In genomic region chr5:129138576-129138975, GRCm38 (mm10) we compare ENCODE assay signal across 12 mouse cellular contexts. TPM values are rescaled to one million over a fixed set of nuclear protein-coding genes. Genes with fewer than 3 reads are reported as not detected.
DNase-seq lines count a peak whose midpoint lies in the region; ATAC-seq and TF ChIP-seq lines count a peak whose summit lies in the region.
"Had no signal": no experiment of that assay in that cellular context is flagged by ENCODE, and none has a peak within 500 bp of the region (broad histone marks: within the 10 kb centered on the region; RNA-seq: fewer than 3 reads in every experiment).

No protein-coding gene starts in this region.

- H3K27ac ChIP-seq in forebrain, postnatal 0 days (ENCODE audit: low read depth, low read length), result peak overlapping the region; percentile 74
- peak overlapping the region; percentile 51 for H3K27ac ChIP-seq in hindbrain, embryonic 16.5 days (ENCODE audit: low read depth, low read length)
- peak overlapping the region; percentile 19; the same call in 1 of the 2 replicates for H3K27ac ChIP-seq in midbrain, embryonic 16.5 days (ENCODE audit: low read length)
- H3K27ac ChIP-seq: heart, embryonic 13.5 days; kidney, postnatal 0 days had no signal

- no peak for DNase-seq in frontal cortex, postnatal 25 days (ENCODE audit: low spot score in 2 of 2)
- peak; percentile 79 for DNase-seq in forebrain, postnatal 0 days
- DNase-seq in ovary, adult 18-20 months (ENCODE audit: low spot score), result no peak
- no peak for DNase-seq in adrenal gland, postnatal 4 days (ENCODE audit: low spot score in 2 of 2)
- no peak for DNase-seq in spleen, adult 18-20 months
- DNase-seq: liver, postnatal 0 days had no signal

- 35% methylated on average over 15 of the region's 15 CpGs for WGBS in forebrain, postnatal 0 days
- 56% methylated on average over 15 of the region's 15 CpGs for WGBS in hindbrain, embryonic 16.5 days
- 56% methylated on average over 15 of the region's 15 CpGs for WGBS in midbrain, embryonic 16.5 days

- TF ChIP-seq CTCF in forebrain, postnatal 0 days (IDR thresholded peaks at IDR 0.05; ENCODE audit: low read depth), result no peak

- no peak overlapping the region for H3K4me2 ChIP-seq in forebrain, postnatal 0 days (ENCODE audit: low read depth)
- no peak overlapping the region for H3K4me2 ChIP-seq in hindbrain, embryonic 16.5 days (ENCODE audit: low read length)
- no peak overlapping the region for H3K4me2 ChIP-seq in midbrain, embryonic 16.5 days (ENCODE audit: low read length)
- H3K4me2 ChIP-seq: heart, embryonic 13.5 days had no signal

- no peaks in the 10 kb centered on the region for H3K9me3 ChIP-seq in forebrain, postnatal 0 days (ENCODE audit: low read length)
- H3K9me3 ChIP-seq in hindbrain, embryonic 16.5 days (ENCODE audit: control insufficient read depth, low read length), result no peaks in the 10 kb centered on the region
- H3K9me3 ChIP-seq in midbrain, embryonic 16.5 days (replicated peaks; ENCODE audit: control insufficient read depth, low read length, poor library complexity, severe bottlenecking), result no peaks in the 10 kb centered on the region
- H3K9me3 ChIP-seq: heart, embryonic 13.5 days had no signal

- H3K4me1 ChIP-seq in forebrain, postnatal 0 days (ENCODE audit: insufficient read depth), result peaks cover 27% of the 10 kb centered on the region
- H3K4me1 ChIP-seq in hindbrain, embryonic 16.5 days (ENCODE audit: control insufficient read depth, insufficient read depth, low read depth, low read length), result peaks cover 5% of the 10 kb centered on the region; the same call in 1 of the 2 replicates
- no peaks in the 10 kb centered on the region for H3K4me1 ChIP-seq in midbrain, embryonic 16.5 days (ENCODE audit: control insufficient read depth, insufficient read depth, low read length)
- H3K4me1 ChIP-seq: heart, embryonic 13.5 days had no signal

- no peaks in the 10 kb centered on the region for H3K36me3 ChIP-seq in forebrain, postnatal 0 days (ENCODE audit: insufficient read depth)
- H3K36me3 ChIP-seq in hindbrain, embryonic 16.5 days (ENCODE audit: control insufficient read depth, insufficient read depth, low read length), result no peaks in the 10 kb centered on the region
- H3K36me3 ChIP-seq in midbrain, embryonic 16.5 days (ENCODE audit: control insufficient read depth, insufficient read depth, low read length), result no peaks in the 10 kb centered on the region
- H3K36me3 ChIP-seq: heart, embryonic 13.5 days had no signal

- ATAC-seq in frontal cortex, adult (ENCODE audit: low TSS enrichment), result peak; percentile 75
- peak; percentile 89 for ATAC-seq in forebrain, postnatal 0 days
- ATAC-seq in hindbrain, embryonic 16.5 days, result peak; percentile 48
- no peak for ATAC-seq in midbrain, embryonic 16.5 days
- ATAC-seq: liver, postnatal 0 days had no signal

- no peak overlapping the region for H3K9ac ChIP-seq in forebrain, postnatal 0 days
- H3K9ac ChIP-seq in hindbrain, embryonic 16.5 days (ENCODE audit: low read depth, low read length), result no peak overlapping the region
- H3K9ac ChIP-seq in midbrain, embryonic 16.5 days (ENCODE audit: low read depth, low read length), result no peak overlapping the region
- H3K9ac ChIP-seq: heart, embryonic 13.5 days; liver, postnatal 0 days had no signal

- no peaks in the 10 kb centered on the region for H3K27me3 ChIP-seq in forebrain, postnatal 0 days (ENCODE audit: insufficient read depth, low read length)
- no peaks in the 10 kb centered on the region for H3K27me3 ChIP-seq in hindbrain, embryonic 16.5 days (replicated peaks; ENCODE audit: control insufficient read depth, insufficient read depth, low read length)
- no peaks in the 10 kb centered on the region for H3K27me3 ChIP-seq in midbrain, embryonic 16.5 days (ENCODE audit: control insufficient read depth, insufficient read depth, low read depth, low read length)

- no peak overlapping the region for H3K4me3 ChIP-seq in forebrain, postnatal 0 days (ENCODE audit: low read depth, low read length)
- H3K4me3 ChIP-seq in hindbrain, embryonic 16.5 days (ENCODE audit: low read length), result no peak overlapping the region
- no peak overlapping the region for H3K4me3 ChIP-seq in midbrain, embryonic 16.5 days (ENCODE audit: low read depth, low read length)
- H3K4me3 ChIP-seq: heart, embryonic 13.5 days; myocyte had no signal

RNA-seq across cellular contexts. Expression of gene Adgrd1, which starts 42.0 kb away (rescaled TPM):
- 0.46 and 1.0 TPM in 2 replicates for total RNA-seq in forebrain, postnatal 0 days (2014; rRNA removed)
- polyA plus RNA-seq in forebrain, postnatal 0 days (2015; fragmentation: Nextera tagmentation; extraction: Ambion mirVana), result 0.19 and 0.22 TPM in 2 replicates
- polyA plus RNA-seq in hindbrain, embryonic 16.5 days (2015; fragmentation: Nextera tagmentation; extraction: Ambion mirVana), result 0.14 and 0.21 TPM in 2 replicates
- polyA plus RNA-seq in midbrain, embryonic 16.5 days (2015; fragmentation: Nextera tagmentation; extraction: Ambion mirVana), result 0.11 and 0.21 TPM in 2 replicates
- total RNA-seq in adrenal gland, postnatal 4 days (2021), result 1 to 10 TPM; 7.1 to 8.5 TPM

Comparison
In these comparisons a context has a peak if more than half of its experiments do, and no peak if none do; other contexts are left out.
1. H3K27ac ChIP-seq: peak in every context shown above with its lines; median percentile 74 in forebrain, postnatal 0 days; 51 in hindbrain, embryonic 16.5 days; 19 in midbrain, embryonic 16.5 days.